Mouse (Mus musculus) embryonic fibroblast, embryonic 13.5 days (primary cell): ENCODE measurements at regions not wholly inside any gene's neighbourhood (a gene's known extent, or its start where the extent isn't known, plus 50 kb on each side); places are given as distances from the start of the nearest gene placed in this dataset.

Source experiments
- CTCF ChIP-seq: IDR thresholded peaks from 2 replicates; pipeline ENCODE4 v1.5.1; 2011; ENCODE audit warnings: mild to moderate bottlenecking, control low read depth, low read length, moderate library complexity, borderline replicate concordance; ENCODE audit not compliant: insufficient read depth
- POLR2A ChIP-seq: IDR thresholded peaks from 2 replicates; pipeline ENCODE4 v1.6.1; 2011; ENCODE audit warnings: low read depth, mild to moderate bottlenecking, control low read depth, low read length, moderate library complexity

DNA sequence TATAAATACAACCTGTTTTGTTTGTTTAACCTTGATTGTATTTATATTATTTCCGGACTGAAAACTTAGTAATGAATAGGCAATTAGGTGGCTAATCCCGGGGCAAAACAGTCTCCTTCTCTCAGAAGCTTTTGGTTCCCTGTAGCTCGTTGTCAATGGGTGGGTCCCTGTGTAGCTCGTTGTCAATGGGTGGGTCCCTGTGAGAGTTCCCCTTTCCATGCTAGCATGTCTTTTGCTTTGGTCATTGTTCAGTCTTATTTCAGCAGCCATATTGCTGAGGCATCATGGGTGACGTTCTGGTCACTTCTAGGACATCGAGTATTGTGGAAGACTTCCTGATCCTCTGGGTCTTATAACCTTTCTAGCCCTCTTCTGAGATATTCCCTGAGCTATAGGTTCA lies 205.1 kb downstream of the Ahr start:
- no peak for TF ChIP-seq CTCF
- TF ChIP-seq POLR2A, result no peak
